Mouse (Mus musculus) left cerebral cortex, adult 8-10 months (tissue): ENCODE results near the gene Ccdc182. TPM values are rescaled to one million over a fixed set of nuclear protein-coding genes. Genes with fewer than 3 reads are reported as not detected.

ENCODE experiments used
- DNase-seq, 2 experiments: peaks; one replicate each; pipeline ENCODE4 v3.0.0; 2022; ENCODE audit warnings: low spot score in 2 of 2
- total RNA-seq, 4 experiments: library from RNA; stranded (reverse); gene quantifications; 2 replicates each; pipeline ENCODE4 v1.2.4; 2022

Gene Ccdc182
- total RNA-seq, result not detected

DNA sequence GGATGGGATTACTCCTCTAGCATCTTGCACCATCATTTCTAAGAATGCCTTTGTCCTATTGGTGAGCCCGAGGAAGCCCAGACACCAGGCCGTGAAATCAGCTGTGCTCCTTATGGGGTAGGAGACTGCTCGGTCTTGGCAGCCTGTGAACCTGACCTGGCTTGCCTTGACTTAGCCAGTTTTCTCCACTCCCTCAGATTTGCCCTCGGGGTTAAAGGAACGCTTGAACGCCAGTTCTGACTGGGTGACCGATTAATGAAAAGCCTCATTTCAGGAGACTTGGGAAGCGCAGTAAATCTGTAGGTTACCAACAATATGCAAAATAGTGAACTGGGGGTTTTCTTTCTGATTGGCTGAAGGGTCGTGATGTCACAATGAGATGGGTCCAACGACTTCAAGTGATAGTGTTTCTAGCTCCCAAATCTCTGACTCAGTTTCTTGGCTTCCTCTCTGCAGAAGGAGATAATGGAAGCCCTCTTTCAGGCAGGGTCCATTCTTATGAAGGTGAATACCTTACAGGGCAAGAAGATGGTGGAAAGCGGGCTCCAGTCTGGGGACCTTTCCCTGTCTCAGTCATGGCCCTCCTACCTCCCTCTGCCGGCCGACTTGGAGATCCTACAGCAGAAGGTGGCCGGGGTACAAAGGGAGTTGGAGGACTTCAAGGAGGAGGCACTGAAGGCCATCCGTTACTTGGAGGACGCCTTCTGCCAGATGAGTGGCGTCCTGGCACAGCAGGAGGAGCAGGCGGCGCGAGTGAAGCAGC is at the start of gene Ccdc182:
Ccdc182 (plus strand) TSS at position 428 of the 763 bp plus-strand sequence.
- no peak for DNase-seq

DNA sequence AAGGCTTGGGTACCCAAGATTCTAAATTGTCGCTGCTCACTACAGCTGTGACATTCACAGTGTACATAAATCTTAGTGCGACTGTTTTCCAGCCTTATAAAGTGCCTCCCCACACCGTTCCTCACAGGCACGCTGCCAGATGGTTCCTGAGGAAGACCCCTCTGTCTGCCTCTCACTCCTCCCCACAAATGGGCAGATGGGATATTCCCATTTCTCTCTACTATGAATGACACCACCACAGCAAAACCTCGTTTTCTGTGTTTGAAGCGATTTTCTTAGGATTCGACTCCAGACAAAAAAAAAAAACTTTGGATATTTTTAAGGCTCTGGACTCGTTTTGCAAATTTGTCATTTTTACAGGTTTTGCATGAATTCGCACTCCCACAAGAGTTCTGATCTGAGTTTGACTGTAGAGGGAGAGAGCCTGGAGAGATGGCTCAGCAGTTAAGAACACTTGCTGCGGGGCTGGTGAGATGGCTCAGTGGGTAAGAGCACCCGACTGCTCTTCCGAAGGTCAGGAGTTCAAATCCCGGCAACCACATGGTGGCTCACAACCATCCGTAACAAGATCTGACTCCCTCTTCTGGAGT is 48.2 kb upstream of the Ccdc182 start:
- peak in 1 of 2 experiments; percentile 35 for DNase-seq

DNA sequence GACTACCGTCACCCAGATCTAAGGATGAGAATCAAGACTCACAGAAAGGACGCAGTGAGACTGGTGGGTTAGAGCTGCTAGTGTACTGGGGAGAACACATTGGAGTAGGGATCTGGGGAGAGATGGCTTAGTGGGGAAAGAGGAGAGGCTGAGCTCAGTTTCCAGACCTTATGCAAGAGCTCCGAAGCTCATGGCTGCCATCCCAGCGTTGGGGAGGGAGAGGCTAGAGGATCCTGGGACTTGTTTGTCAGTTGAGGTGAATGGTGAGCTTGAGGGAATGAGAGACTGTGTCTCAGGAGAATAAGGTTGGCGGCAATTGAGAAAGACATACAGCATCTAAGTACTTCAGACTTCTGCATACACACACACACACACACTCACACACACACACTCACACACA is 45.2 kb upstream of the Ccdc182 start:
- no peak for DNase-seq

DNA sequence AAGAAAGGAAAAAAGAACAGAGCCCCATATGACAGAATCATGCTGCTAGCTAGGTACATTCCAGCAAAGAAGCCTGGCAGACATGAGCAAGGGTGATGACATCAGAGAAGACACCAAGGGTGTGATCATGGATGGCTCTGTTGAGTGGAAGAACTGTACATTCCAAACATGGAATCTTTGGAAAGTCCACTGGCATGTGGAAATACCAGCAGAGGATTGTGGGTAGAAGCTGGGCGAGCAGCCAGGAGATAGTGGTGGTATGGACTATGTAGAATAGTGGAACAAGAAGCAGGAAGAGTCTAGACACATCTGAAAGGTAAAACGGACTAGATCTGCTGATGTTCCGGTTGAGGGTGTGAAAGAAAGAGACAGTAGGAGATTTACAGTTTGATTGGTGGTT is 43.3 kb upstream of the Ccdc182 start:
- no peak for DNase-seq

DNA sequence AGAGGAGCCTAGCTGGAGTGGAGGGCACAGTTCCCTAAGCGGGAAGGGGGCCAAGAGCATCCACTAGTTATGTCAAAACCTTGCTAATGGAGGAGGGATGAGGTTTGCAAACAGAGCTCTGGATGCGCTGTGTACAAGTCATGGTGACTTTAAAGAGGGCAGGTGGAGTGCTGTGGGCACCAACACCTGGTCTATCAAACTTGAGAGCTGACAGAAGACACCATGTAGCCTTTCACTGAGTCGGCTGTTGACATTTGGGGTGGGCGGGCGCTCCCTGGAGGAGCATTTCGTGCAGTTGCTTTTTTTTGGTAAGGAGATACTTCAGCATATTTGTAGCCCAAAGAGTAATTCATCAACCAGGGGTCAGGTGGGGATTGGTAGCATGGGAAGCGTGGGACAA is 42.6 kb upstream of the Ccdc182 start:
- no peak for DNase-seq

DNA sequence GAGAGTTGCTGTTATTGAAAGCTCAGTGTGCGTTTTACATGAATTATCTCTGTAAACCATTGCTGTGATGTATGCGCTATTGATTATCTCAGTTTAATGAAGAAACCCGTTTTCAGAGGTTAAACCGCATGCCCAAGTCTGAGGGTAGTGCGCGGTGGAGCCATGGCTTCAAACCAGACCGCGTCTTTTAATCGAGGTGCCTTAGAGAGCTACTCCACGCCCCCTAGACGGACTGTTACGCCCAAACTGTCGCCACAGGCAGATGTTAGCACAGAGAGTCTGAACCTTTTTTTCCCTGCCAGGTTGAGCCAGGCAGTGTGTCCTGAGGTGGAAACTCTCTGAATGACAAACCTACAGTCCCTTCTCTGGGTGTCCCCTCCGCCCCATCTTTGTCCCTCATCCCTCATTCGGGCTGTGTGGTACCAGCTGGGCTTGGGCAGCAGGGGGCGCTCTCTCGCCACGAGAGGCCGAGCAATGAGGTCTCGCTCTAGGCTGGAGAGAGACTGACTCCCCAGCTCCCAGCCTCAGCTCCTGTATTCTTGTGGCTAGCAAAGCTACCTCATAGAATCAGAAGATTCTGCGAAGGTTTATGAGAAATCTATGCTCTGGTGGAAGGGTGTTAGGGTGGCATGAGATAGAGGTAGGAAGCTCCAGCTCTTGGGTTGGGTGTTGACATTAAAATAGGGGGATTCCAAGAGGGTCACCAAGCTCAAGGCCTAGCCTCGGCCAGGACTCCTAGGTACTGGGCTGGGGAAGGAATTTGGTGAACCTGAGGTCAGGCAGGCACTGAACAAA is 41.7 kb upstream of the Ccdc182 start:
- DNase-seq, result peak; percentile 20 to 75

DNA sequence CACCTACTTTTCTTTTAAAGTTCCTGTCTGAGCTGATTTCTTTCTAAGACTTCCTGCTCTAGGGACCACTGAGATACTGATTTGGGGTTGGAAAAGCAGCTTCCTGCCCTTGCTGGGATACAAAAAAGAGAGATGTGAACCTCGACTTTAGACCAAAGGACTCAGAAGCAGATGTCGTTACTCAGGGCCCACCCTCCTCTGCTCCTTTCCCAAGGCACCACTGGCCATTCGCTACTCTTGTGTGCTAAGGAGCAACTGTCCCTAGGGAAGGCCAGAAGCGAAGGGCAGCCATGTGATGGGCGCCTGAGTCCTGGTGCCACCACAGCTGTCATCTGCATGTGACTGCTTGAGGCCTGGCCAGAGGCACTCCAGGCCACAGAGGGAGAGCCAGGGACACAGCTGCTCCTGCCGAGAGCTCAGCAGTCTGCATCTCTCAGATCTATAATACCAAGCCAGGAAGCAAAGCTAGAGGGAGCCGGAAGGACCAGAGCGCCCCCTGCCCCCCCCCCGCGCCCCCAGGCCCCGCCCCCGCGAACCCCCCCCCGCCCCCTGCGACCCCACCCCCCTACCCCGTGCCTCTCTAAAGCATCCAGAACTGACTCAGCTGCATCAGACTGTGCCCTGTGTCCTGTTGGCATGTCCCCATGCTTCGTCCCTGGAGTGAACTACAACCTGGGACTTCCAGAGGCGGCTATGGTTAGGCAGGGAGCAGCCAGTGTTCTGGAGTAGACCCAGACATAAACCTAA is 40.9 kb upstream of the Ccdc182 start:
- peak in 1 of 2 experiments; percentile 27 for DNase-seq

DNA sequence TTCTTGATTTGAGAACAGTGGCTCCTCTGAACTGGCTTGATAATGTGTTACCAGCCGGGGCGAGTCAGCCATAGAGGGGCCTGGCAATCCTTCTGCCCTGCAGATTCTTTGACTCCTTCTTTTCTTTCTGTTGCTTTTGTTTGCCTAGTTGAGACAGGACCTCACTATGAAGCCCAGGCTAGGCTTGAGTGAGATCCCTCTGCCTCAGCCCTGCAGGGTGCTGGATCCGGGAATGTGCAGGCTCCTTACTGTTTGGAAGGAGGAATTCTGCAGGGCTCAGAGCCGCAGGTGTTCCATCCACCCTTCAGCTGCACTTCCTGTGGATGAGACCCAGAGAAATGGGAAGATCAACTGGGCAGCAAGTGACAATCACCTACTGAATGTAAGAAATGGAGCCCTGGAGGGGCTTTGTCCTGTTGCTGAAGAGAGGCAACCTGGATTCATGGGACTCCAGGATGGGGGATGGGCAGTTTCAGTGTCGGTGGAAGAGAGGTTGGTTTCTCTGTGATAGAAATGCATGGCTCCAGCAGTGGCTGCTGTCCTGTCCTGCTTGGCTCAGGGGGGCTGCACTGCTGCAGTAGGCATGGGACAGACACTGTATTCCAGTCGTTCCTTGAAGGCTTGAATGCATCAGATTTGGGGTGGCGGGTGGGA is 40.2 kb upstream of the Ccdc182 start:
- DNase-seq, result no peak

DNA sequence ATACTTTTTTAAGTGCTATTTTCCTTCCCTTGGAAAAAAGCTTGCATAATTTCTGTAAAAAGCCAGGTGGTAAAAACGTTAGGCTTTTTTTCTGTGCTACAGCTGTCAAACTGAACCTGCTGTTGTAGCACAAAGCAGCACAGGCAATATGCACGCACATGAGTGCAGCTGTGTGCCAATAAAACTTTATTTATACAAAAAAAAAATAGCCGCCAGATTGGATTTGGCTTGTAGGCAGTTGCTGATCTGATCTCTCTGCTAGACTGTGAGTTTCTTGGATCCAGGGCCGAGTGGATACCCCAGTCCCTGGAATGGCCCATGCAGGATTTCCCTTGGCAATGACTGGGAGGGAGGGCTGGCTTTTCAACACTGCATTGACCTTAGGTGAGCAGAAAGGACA is 36.2 kb upstream of the Ccdc182 start:
- DNase-seq, result no peak

DNA sequence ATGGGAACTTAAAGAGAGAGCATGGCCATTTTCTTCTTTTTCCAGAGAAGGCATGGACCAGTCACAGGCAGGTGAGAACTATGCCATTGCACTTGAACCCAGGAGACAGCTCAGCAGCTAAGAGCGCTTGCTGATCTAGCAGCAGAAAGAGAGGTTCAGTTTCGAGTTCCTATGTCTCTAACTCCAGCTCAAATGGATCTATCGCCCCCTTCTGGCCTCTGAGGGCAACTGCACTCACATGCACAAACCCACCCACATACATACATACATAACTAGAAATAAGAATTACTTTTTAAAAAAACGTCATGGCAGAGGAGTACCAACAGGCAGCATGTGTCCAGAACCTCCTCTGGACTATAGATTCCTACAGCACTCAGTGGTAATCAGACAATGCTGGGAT is 35.6 kb upstream of the Ccdc182 start:
- no peak for DNase-seq

DNA sequence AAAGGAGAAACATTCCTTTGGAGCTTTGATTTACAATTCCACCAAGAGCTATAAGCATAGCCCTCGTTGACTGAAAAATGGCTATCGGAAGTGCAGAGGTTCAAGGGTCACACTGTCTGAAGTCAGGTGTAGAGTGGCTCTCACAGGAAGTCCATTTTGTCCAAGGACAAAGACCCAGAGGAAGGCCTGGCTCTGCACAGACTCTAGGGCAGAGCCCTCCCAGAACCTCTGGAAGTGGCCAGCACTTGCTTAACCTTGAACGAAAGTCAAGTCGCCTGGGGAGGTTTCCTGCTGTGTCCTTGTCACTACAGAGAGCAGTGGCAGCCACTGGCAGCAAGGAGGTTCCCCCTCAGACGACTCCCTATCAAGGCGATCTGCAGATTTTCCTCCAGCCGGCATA is 33.4 kb upstream of the Ccdc182 start:
- DNase-seq, result no peak

DNA sequence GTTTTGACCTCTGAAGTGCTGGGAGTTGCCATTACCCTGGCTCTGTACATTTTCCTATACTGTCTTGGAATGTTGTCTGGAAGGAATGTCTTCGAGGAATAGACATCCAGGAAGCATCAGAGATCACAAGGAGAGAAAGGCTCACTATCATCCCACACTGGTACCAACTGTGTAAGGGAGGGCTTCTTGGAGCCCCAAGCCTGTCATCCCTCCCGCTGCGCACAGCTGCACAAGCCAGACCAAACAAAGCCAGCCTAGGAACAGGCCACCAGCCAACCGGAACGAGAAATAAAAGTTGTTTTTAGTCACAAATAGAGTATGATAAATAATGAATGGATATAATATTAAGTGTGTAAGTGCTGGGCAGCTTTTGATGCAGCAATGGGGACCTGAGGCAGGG is 29.0 kb upstream of the Ccdc182 start:
- DNase-seq, result no peak

DNA sequence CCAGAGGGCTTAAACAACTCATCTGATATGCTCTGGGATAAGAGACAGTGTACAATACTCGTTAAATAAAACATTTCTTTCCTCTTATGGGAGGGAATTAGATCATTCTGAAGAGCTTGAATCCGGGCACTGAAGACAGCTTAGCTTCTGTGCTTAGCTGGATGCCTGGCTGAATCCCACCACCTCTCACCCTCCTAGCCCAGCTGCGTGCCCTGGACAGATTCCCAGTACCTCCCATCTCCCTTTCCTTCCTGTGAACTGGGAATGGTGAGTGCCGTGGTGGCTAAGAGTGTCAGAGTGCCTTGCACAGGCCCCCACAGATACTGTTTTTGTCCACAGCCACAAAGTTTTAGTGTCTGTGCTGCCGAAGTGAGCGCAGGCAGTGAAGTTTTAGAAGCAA is 27.5 kb upstream of the Ccdc182 start:
- no peak for DNase-seq

DNA sequence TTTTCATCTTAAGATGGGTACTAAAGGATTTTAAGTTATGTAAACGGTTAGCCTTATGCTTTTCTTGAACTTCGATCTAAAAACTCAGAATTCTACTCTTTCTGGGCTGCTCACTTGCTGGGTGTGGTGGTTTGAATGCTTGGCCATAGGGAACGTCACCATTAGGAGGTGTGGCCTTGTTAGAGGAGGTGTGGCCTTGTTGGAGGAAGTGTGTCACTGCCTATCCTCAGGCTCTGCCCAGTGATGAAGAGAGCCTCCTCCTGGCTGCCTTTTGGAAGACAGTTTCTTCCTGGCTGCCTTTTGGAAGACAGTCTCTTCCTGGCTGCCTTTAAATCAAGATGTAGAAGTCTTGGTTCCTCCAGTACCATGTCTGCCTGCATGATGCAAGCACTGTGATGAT is 22.0 kb upstream of the Ccdc182 start:
- DNase-seq, result no peak

DNA sequence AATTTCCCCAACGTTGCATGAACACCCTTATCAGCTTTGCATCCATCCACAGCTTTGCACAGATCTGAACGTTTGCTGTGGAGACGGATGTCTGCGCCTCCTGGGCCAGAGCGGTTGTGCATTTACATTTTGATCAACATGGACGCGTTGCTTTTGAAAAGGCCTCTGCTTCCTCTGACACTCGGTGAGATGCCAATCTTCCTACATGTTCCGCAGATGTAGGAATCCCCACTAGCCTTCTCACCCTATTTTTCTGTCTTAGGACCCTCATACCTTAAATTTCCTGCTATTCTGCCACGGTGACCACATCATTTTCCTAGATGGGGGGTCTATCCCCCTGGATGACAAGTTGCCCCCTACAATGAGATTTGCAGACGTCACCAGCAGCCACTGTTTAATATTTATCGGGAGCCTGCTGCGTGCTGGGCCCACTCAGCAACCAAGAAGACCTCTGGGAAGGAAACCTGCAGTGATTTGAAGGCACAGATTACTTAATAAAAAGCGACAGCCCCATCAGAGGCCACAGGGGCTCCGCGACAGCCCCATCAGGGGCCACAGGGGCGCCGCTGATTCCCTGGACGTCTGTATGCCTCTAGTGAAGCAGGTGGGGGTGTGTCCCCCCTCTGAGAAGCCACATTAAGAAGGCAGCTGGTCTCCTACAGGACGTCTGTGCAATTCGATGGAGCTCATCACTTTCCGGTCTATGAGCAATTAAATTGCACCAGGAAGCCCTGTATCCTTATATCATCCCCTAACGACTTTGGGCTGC is 19.6 kb upstream of the Ccdc182 start:
- DNase-seq, result no peak

DNA sequence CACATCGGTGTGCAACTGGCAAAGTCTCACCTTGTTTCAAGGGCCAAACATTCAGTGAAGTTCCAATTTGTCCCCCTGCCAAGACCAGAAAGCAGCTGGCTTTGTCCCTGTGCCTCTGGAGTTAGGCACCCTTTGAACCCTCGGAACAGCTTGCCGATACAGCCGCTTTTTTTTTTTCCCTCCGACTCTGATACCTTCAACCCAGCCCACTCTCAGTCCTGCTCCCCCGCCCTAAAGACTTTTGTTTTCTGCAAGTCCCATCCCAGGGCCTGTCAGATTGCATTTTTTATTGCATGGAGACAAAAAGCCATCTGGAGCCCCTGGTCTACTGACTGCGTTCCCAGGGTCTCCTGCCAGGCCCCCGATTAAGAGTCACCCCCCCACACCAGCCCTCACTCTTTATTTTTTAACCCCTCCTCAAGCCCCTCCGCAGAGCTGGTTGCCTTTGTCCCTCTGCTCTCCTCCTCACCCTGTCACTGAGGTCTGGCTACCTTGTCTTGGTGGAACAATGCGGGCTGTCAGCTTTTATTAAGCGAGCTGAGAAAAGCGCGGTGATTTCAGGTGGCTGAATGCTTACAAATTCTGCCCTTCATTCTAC is 18.9 kb upstream of the Ccdc182 start:
- DNase-seq, result no peak

DNA sequence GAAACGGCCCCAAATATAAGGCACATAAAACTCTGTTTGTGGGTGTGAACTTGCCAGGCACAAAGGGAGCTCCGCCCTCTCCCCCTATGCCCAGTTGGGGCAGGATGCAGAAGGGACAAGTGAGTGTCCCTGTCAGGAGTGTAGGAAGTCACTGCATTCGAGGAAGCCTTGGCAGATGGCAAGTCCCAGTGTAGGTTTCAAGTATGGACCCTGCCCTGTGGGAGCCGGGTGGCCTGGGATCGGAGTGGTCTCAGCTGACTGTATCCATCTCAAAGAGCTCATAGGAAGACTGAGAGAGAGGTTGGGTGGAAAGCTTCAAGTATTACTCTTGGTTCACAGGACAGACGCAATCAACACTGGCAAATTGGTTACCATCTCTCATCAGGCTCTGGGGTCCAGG is 17.9 kb upstream of the Ccdc182 start:
- no peak for DNase-seq

DNA sequence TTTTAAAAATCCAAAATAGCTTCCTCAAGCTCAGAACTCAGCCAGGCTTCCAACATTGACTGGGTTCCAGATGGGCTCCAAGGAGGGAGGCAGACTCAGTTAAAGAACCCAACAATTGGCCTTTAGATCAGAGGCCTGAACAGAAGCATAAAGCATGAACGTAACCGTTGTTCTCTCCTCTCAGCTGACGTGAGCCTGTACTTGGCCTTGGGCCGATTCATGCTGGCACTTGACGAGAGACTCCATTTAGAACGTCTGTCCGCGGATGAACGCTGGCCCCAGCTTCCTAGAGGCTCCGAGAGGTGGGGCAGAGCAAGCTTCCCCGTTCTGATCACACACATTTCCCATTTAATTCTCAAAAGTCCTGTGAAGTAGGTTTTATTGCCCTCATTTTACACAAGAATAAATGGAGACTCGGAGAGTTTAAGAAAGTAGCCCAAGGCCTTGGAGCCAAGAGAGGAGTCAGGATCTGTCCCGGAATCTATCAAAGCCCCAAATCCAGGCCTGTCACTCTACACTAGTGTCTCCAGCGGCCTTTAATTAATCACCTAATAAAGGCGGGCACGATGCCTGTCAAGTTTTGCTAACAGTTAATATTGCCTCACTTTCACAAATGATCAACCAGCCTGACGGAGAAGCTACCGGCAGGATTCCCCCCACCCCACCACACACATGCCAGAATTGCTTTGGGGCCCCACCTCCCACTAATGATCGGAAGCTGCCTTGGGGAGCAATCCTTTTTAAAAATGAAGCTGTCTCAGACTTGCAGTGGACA is 17.1 kb upstream of the Ccdc182 start:
- peak in 1 of 2 experiments; percentile 28 for DNase-seq

DNA sequence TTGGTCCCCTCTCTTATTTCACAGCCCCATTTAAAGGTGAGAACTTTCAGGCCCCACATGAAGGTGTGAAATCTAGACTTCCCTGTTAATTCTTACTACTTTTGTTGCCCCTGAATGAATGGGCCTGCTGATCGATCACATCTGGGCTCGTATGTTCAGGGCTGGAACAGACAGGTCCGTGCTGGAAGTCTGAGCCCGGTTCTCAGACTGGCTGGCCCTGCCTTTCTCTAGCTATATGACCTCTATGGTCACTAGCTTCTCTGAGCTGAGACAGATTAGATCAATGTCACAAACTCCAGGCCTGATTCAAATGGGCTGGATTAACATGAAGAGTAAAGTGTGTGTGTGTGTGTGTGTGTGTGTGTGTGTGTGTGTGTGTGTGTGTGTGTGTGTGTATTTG is 14.9 kb upstream of the Ccdc182 start:
- no peak for DNase-seq
